Mouse (Mus musculus): ENCODE data around the gene Rere.

DNA sequence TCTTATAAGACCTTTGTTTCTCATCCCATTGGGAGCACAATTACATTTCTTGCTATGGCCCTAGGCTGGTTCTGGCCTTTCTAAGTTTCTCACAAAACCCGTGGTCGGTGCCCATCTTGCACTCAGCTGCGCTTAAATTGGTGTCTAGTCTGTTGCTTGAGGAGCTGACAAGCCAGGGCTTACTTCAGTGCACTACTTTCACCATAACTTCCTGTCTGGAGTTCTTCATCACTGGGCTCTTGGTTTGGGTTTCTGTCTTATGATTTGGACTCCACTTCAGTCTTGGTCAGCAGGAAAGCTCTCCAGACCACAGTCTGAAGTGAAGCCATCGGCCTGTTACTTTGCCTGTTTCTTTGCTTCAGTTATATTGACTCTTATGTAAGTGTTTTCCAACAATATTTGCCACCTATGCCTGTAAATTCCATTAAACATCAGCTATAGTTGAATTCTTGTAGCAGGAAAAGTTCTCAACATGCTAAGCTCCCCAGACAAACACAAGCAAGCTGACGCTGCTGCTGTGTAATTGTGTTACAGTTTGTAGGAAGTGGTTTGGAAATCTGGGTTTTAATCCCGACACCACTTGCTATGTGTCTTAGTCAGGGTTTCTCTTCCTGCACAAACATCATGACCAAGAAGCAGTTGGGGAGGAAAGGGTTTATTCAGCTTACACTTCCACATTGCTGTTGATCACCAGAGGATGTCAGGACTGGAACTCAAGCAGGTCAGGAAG, 59.5 kb downstream of the Rere start:
- no peak for TF ChIP-seq CTCF (IDR thresholded peaks at IDR 0.05; ENCODE audit: low read depth)
- no peak for TF ChIP-seq EP300 (IDR thresholded peaks at IDR 0.05; ENCODE audit: low read depth)

Measured in liver, embryonic 14.5 days (tissue).